Mouse (Mus musculus) lung, postnatal 0 days (tissue): Measurements from ENCODE around the gene Pdzk1ip1. TPM values are rescaled to one million over a fixed set of nuclear protein-coding genes. Genes with fewer than 3 reads are reported as not detected.

ENCODE experiments used
- ATAC-seq: fragments of 200-750 bp; cut with Nextera tagmentation; 2 replicates; pipeline ENCODE4 v1.8.0; 2017; ENCODE audit warnings: moderate library complexity
- DNase-seq: peaks from one replicate; pipeline ENCODE4 v3.0.0-alpha.2; 2016; ENCODE audit warnings: low spot score
- H3K27ac ChIP-seq: fragments of 300-500 bp; sonication (generic); 2 replicates; pipeline ENCODE4 v1.5.1; 2014; ENCODE audit warnings: antibody characterized with exemption, mild to moderate bottlenecking, low read length, mixed read lengths
- H3K27me3 ChIP-seq: fragments of 300-500 bp; sonication (generic); replicated peaks from 2 replicates; pipeline ENCODE4 v1.6.1; 2014; ENCODE audit warnings: low read length, mixed read lengths; ENCODE audit not compliant: insufficient read depth
- H3K36me3 ChIP-seq: fragments of 300-500 bp; sonication (generic); 2 replicates; pipeline ENCODE4 v1.6.1; 2014; ENCODE audit warnings: low read length, mixed read lengths; ENCODE audit not compliant: insufficient read depth
- H3K4me1 ChIP-seq: fragments of 300-500 bp; sonication (generic); 2 replicates; pipeline ENCODE4 v1.6.1; 2014; ENCODE audit warnings: antibody characterized with exemption, low read depth, low read length, mixed read lengths; ENCODE audit not compliant: insufficient read depth
- H3K4me2 ChIP-seq: fragments of 300-500 bp; sonication (generic); replicated peaks from 2 replicates; pipeline ENCODE4 v1.6.1; 2014; ENCODE audit warnings: low read depth, mild to moderate bottlenecking, low read length, moderate library complexity, mixed read lengths
- H3K4me3 ChIP-seq: fragments of 300-500 bp; sonication (generic); 2 replicates; pipeline ENCODE4 v1.5.1; 2014; ENCODE audit warnings: low read depth, low read length
- H3K9ac ChIP-seq: fragments of 300-500 bp; sonication (generic); replicated peaks from 2 replicates; pipeline ENCODE4 v1.6.1; 2014; ENCODE audit warnings: low read depth, mild to moderate bottlenecking
- H3K9me3 ChIP-seq: fragments of 300-500 bp; sonication (generic); 2 replicates; pipeline ENCODE4 v1.6.1; 2016; ENCODE audit warnings: low read length, mixed read lengths
- CTCF ChIP-seq: IDR thresholded peaks from 2 replicates; pipeline ENCODE4 v1.5.1; 2016; ENCODE audit warnings: antibody characterized with exemption, mild to moderate bottlenecking
- EP300 ChIP-seq: IDR thresholded peaks from 2 replicates; pipeline ENCODE4 v1.6.1; 2016; ENCODE audit warnings: antibody characterized with exemption, mild to moderate bottlenecking, control low read depth
- WGBS: fragments of 180-500 bp; shearing (Covaris S2); extraction: QIAGEN DNeasy Blood & Tissue Kit; methylation state at CpG from one replicate; pipeline ENCODE4 v1.1.7; 2014; 5-methylcytosine and 5-hydroxymethylcytosine counted together
- polyA plus RNA-seq: library from polyadenylated mRNA; unstranded; fragments of >200 nt; fragmentation: Nextera tagmentation; extraction: Ambion mirVana; gene quantifications from 2 replicates; pipeline ENCODE4 v1.2.1, GENCODE M21; 2015

Pdzk1ip1 gene
- polyA plus RNA-seq, result 99.9 and 117 TPM in 2 replicates

DNA sequence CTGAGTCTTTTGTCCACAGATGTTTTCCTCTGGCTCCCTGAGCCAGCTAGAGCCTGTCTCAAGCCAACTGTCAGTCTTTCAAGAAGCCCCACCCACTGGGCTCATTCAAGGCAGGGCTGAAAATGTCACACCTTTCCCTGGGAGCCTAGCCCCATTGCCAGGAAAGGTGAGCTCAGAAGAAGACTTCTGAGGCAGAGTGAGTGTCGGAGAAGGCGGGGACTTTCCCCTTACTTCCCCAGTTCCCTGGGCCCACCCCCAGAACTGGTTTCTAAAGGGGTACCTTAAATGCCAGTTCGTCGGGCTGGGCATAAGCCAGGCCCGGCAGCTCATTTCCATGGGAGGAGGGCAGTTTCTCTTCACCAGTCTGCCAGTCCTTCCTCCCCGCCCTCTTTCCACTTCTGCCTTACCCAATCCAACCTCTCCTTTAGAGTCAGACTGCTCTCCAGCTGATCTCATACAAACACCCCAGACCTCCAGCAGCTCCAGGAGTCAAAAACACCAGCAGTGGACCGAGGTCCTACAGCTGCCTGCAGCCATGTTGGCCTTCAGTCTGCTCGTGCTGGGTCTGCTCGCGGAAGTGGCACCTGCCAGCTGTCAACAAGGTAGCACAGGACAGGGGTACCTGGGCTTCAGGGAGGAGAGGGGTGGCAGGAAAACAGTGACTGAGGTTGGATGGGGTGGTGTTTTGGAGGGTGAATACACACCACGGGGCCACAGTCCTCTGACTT is at the start of gene Pdzk1ip1:
Gene Pdzk1ip1, plus strand, starts transcription at position 98 of the 728 bp plus-strand sequence.
- H3K27ac ChIP-seq, result peak within 1 kb of the TSS; percentile 80
- 14% methylated on average over 11 of the region's 11 CpGs for WGBS
- peak; percentile 93 for DNase-seq
- H3K9ac ChIP-seq, result no peak within 1 kb of the TSS; the same call in 1 of the 2 replicates
- ATAC-seq, result peak; percentile 87
- peak within 1 kb of the TSS; percentile 18 for H3K4me3 ChIP-seq
- H3K36me3 ChIP-seq, result no peaks in the 10 kb centered on the region
- H3K27me3 ChIP-seq, result no peaks in the 10 kb centered on the region
- H3K9me3 ChIP-seq, result no peaks in the 10 kb centered on the region
- no peaks in the 10 kb centered on the region for H3K4me1 ChIP-seq
- no peak for TF ChIP-seq EP300
- peak within 1 kb of the TSS; percentile 45 for H3K4me2 ChIP-seq

DNA sequence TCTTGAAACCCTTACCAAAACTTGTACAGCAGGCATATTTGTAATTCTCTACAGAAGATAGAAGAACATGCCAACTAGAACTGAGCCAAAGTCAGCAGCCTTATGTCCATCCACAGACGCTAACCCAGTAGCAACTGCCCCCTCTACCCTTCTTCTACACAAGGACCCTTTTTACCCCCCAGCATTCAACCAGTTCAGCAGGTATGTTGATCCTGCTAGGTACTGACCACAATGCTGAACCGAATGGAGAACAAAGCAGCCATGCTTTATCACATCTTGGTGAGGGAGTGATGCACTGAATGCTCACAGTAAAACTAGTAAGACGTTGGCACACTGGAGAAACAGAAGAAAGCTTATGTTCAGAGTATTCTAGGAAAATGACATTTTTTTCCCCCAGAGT is 42.9 kb upstream of the Pdzk1ip1 start:
- TF ChIP-seq CTCF, result no peak
- TF ChIP-seq EP300, result no peak
- 79% methylated on average over 3 of the region's 3 CpGs for WGBS
- Histone ChIP-seq H3K4me3 (no peak overlapping the region), H3K27me3 (no peaks in the 10 kb centered on the region), H3K27ac (no peak overlapping the region), H3K9ac (no peak overlapping the region), H3K9me3 (no peaks in the 10 kb centered on the region), H3K36me3 (no peaks in the 10 kb centered on the region; the same call in 1 of the 2 replicates), H3K4me2 (no peak overlapping the region), H3K4me1 (no peaks in the 10 kb centered on the region)
- DNase-seq (no peak), ATAC-seq (no peak)

DNA sequence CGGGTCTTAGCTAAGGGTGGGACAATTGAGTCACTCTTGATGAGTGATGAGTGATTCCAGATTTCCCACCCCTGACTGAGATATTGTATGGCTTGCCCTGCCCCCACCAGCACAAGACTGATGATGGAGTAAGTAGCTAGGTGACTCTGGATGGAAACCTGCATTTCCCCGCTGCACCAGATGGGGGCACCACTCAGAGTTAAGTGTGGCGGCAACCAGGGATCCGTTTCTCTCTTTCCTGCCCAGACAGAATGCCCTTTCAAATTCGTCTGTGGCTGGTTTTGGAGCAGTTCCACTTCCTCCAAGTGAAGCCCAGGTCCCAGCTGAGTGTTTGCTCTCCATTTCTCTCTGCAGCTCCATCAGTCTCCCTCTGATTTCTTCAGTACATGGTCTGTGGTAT is 40.8 kb upstream of the Pdzk1ip1 start:
- WGBS, result 2% methylated on average over 5 of the region's 5 CpGs
- Histone ChIP-seq H3K36me3 (no peaks in the 10 kb centered on the region), H3K4me2 (no peak overlapping the region), H3K4me1 (no peaks in the 10 kb centered on the region; the same call in 1 of the 2 replicates), H3K27me3 (peaks cover 9% of the 10 kb centered on the region; the same call in 1 of the 2 replicates), H3K27ac (no peak overlapping the region), H3K4me3 (no peak overlapping the region), H3K9me3 (no peaks in the 10 kb centered on the region), H3K9ac (no peak overlapping the region)
- TF ChIP-seq CTCF, result peak; percentile 80
- no peak for TF ChIP-seq EP300
- peak; percentile 61 for DNase-seq
- 0 out of 2 replicates have a peak, but pooled peaks have one; percentile 10 for ATAC-seq

DNA sequence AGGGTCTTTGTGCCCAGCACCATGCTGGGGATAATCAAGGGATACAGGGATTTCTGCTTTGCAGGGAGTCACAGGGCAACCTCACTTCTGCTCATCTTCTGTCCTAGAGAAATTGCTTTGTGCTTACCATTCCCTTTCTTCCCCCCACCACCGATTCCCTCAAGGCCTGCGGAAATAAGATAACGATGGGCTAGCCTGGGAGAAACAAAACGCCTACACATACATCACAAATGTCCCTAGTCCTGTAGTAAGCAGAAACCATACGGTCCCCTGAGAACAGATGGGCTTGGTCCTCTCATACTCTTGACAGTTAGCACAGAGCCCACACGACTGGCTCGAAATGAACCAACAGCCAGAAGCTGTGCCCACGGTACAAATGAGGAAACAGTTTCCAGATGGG is 40.3 kb upstream of the Pdzk1ip1 start:
- TF ChIP-seq EP300, result no peak
- H3K4me3 ChIP-seq, result no peak overlapping the region
- no peak overlapping the region for H3K4me2 ChIP-seq
- no peak overlapping the region for H3K27ac ChIP-seq
- H3K9me3 ChIP-seq, result no peaks in the 10 kb centered on the region
- WGBS, result 56% methylated on average over 8 of the region's 8 CpGs
- no peaks in the 10 kb centered on the region; the same call in 1 of the 2 replicates for H3K4me1 ChIP-seq
- DNase-seq, result no peak
- no peaks in the 10 kb centered on the region for H3K36me3 ChIP-seq
- no peak for ATAC-seq
- H3K27me3 ChIP-seq, result peaks cover 14% of the 10 kb centered on the region; the same call in 1 of the 2 replicates
- no peak overlapping the region for H3K9ac ChIP-seq

DNA sequence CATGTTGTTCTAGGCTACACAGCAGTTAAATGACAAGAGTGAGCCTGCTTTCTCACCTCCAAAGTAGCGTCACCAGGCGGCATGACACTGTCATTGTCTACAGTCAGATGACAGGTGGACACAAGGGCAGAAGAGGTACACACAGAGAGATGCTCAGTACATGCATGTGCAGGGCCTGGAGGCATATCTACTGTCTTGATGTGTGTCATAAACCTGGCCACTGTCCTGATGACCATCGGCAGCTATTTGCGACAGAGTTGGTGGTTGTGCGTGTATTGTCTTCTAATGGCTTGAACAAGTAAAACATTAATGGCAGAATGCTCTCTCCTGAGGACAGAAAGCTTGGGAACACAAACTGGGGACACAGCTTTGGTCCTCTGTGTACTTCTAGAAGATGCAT is 37.3 kb upstream of the Pdzk1ip1 start:
- 72% methylated on average over 5 of the region's 5 CpGs for WGBS
- Histone ChIP-seq H3K4me2 (no peak overlapping the region), H3K36me3 (no peaks in the 10 kb centered on the region), H3K4me3 (no peak overlapping the region), H3K9me3 (no peaks in the 10 kb centered on the region), H3K27ac (no peak overlapping the region), H3K4me1 (no peaks in the 10 kb centered on the region; the same call in 1 of the 2 replicates), H3K9ac (no peak overlapping the region), H3K27me3 (peaks cover 17% of the 10 kb centered on the region; the same call in 1 of the 2 replicates)
- TF ChIP-seq EP300 (no peak), CTCF (no peak)
- ATAC-seq, result no peak
- no peak for DNase-seq

DNA sequence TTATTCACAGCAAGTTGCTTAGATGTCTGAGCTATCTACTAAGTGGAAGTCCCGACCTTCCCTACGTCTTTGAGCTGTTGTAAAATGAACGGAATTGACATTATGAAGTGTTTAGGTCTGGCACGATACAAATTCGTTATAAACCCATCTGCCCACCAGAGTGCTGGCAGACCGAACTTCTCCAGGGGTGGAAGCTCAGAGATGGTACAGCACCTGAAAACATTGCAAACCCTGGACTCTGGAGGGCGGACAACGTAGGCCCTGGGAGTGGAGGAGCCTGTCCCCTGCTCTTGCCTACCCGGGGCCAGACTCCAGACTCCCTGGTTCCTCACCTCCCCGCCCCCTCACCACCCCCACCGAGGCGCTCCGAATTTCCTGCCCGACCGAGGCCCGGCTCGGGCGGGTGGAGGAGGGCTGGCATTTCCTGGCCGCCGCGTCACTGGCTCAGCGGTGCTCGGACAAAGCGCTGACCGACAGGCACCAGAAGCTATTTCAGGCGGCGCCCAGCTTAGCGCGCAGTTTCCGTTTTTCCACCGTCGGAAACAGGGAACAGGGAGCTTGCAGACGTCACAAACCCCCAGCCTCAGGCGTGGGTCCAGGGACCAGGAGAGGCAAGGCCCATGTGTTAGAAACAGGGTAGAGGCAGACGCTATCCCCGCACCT is 36.0 kb upstream of the Pdzk1ip1 start:
- H3K27me3 ChIP-seq, result peaks cover 27% of the 10 kb centered on the region

More for the DNA sequence above, 36.0 kb upstream of the Pdzk1ip1 start:
- no peak for TF ChIP-seq CTCF
- TF ChIP-seq EP300, result peak; percentile 81; the same call in 1 of the 2 replicates
- H3K27ac ChIP-seq, result peak overlapping the region; percentile 52
- H3K4me1 ChIP-seq, result no peaks in the 10 kb centered on the region; the same call in 1 of the 2 replicates
- peak overlapping the region; percentile 46 for H3K4me2 ChIP-seq
- H3K36me3 ChIP-seq, result no peaks in the 10 kb centered on the region
- 3% methylated on average over 35 of the region's 36 CpGs for WGBS
- H3K4me3 ChIP-seq, result peak overlapping the region; percentile 4; the same call in 1 of the 2 replicates
- no peaks in the 10 kb centered on the region for H3K9me3 ChIP-seq
- no peak overlapping the region for H3K9ac ChIP-seq
- ATAC-seq (peak; percentile 86), DNase-seq (peak; percentile 87)
